Mouse (Mus musculus) myocyte (in vitro differentiated cells): ENCODE measurements around the gene Cacng3.

Source experiments
- MYOD1 ChIP-seq, 3 experiments: IDR thresholded peaks; one replicate each; pipeline ENCODE4 v1.6.1; 2011; ENCODE audit warnings: control low read depth in 2 of 3, low read depth in 2 of 3, mild to moderate bottlenecking in 2 of 3, moderate library complexity in 1 of 3; ENCODE audit not compliant: insufficient read length in 2 of 3, control insufficient read depth in 1 of 3
- POLR2A ChIP-seq: IDR thresholded peaks from one replicate; pipeline ENCODE4 v1.6.1; 2011; ENCODE audit warnings: low read depth, mild to moderate bottlenecking, control low read depth, moderate library complexity; ENCODE audit not compliant: insufficient read length
- POLR2AphosphoS2 ChIP-seq: IDR thresholded peaks from one replicate; pipeline ENCODE4 v1.6.1; 2011; ENCODE audit warnings: low read depth, control low read depth; ENCODE audit not compliant: insufficient read length

- TF ChIP-seq POLR2A (no peak), POLR2AphosphoS2 (no peak), MYOD1 (IDR thresholded peaks at IDR 0.05; ENCODE audit: control insufficient read depth in 1 of 3, insufficient read length in 2 of 3, low read depth in 2 of 3) (no peak)
Observed at GRCm38 (mm10) chr7:122779601-122780000, 109.3 kb downstream of the Cacng3 start.
